ENCODE assay signal across 8 mouse cellular contexts in genomic region chr17:24548435-24548834, GRCm38 (mm10). TPM values are rescaled to one million over a fixed set of nuclear protein-coding genes. Genes with fewer than 3 reads are reported as not detected.
DNase-seq lines count a peak whose midpoint lies in the region; ATAC-seq and TF ChIP-seq lines count a peak whose summit lies in the region.

No protein-coding gene starts in this region.

- no peaks in the 10 kb centered on the region for H3K9me3 ChIP-seq in intestine, embryonic 14.5 days (ENCODE audit: control insufficient read depth, low read length)
- H3K9me3 ChIP-seq in lung, embryonic 16.5 days (ENCODE audit: control insufficient read depth, low read length): no peaks in the 10 kb centered on the region

- no peaks in the 10 kb centered on the region for H3K27me3 ChIP-seq in intestine, embryonic 14.5 days (replicated peaks; ENCODE audit: control insufficient read depth, insufficient read depth, low read length)
- no peaks in the 10 kb centered on the region for H3K27me3 ChIP-seq in lung, embryonic 16.5 days (ENCODE audit: control insufficient read depth, insufficient read depth, low read depth, low read length)

- 40% methylated on average over 9 of the region's 9 CpGs for WGBS in intestine, embryonic 14.5 days
- WGBS in lung, embryonic 16.5 days: 16% methylated on average over 9 of the region's 9 CpGs

- 0 out of 2 replicates have a peak, but pooled peaks cover 5% of the 10 kb centered on the region for H3K36me3 ChIP-seq in intestine, embryonic 14.5 days (ENCODE audit: control insufficient read depth, insufficient read depth, low read length)
- H3K36me3 ChIP-seq in lung, embryonic 16.5 days (ENCODE audit: control insufficient read depth, insufficient read depth, low read length): no peaks in the 10 kb centered on the region

- ATAC-seq in intestine, embryonic 14.5 days (replicated peaks; ENCODE audit: low FRiP score, low TSS enrichment, low read depth): no peak
- ATAC-seq in lung, embryonic 16.5 days (ENCODE audit: low read depth): no peak

- peak overlapping the region; percentile 35; the same call in 1 of the 2 replicates for H3K9ac ChIP-seq in intestine, embryonic 14.5 days (ENCODE audit: low read length)
- peak overlapping the region; percentile 55 for H3K9ac ChIP-seq in lung, embryonic 16.5 days (ENCODE audit: low read length)

- peak overlapping the region; percentile 82; the same call in 1 of the 2 replicates for H3K27ac ChIP-seq in cortical plate, adult 2 months (ENCODE audit: insufficient read depth, low read length)
- H3K27ac ChIP-seq in intestine, embryonic 14.5 days (ENCODE audit: low read depth): no peak overlapping the region
- H3K27ac ChIP-seq in lung, embryonic 16.5 days (ENCODE audit: low read length): peak overlapping the region; percentile 78; the same call in 1 of the 2 replicates

- TF ChIP-seq CTCF in cortical plate, adult 2 months (IDR thresholded peaks at IDR 0.05; ENCODE audit: extremely low read depth, insufficient read depth, low read length): no peak

- H3K4me2 ChIP-seq in intestine, embryonic 14.5 days (ENCODE audit: low read length): peak overlapping the region; percentile 79
- peak overlapping the region; percentile 69 for H3K4me2 ChIP-seq in lung, embryonic 16.5 days (ENCODE audit: low read depth, low read length)

- peak overlapping the region; percentile 97 for H3K4me3 ChIP-seq in cortical plate, adult 2 months (ENCODE audit: insufficient read depth, low read length)
- peak overlapping the region; percentile 82 for H3K4me3 ChIP-seq in intestine, embryonic 14.5 days (ENCODE audit: low read depth, low read length)
- peak overlapping the region; percentile 82 for H3K4me3 ChIP-seq in lung, embryonic 16.5 days (ENCODE audit: low read length)

- peaks cover 6% of the 10 kb centered on the region; the same call in 1 of the 2 replicates for H3K4me1 ChIP-seq in cortical plate, adult 2 months (ENCODE audit: control insufficient read depth, insufficient read depth, low read length)
- peaks cover 27% of the 10 kb centered on the region; the same call in 1 of the 2 replicates for H3K4me1 ChIP-seq in intestine, embryonic 14.5 days (replicated peaks; ENCODE audit: control insufficient read depth, insufficient read depth, low read length)
- H3K4me1 ChIP-seq in lung, embryonic 16.5 days (replicated peaks; ENCODE audit: control insufficient read depth, insufficient read depth, low read length): peaks cover 17% of the 10 kb centered on the region

- DNase-seq in kidney, adult 11 months: peak; percentile 37
- no peak for DNase-seq in kidney, postnatal 10 days
- no peak for DNase-seq in intestine, embryonic 14.5 days (ENCODE audit: low spot score)
- no peak for DNase-seq in right cerebral cortex, adult 18-20 months
- no peak for DNase-seq in right cerebral cortex, postnatal 14 days
- DNase-seq in adrenal gland, postnatal 36 days: no peak

- no peak for TF ChIP-seq POLR2A in cortical plate, adult 2 months (IDR thresholded peaks at IDR 0.05; ENCODE audit: extremely low read depth, insufficient read depth, low read length)

RNA-seq across cellular contexts. Expression of gene Pkd1, which starts 1.2 kb away (rescaled TPM):
- polyA plus RNA-seq in cortical plate, adult 2 months (2012; rRNA removed): 82.0 and 91.8 TPM in 2 replicates
- polyA plus RNA-seq in intestine, embryonic 14.5 days (2014; fragmentation: Nextera tagmentation; extraction: Ambion mirVana): 26.8 and 28.4 TPM in 2 replicates
- 21.6 and 23.6 TPM in 2 replicates for polyA plus RNA-seq in lung, embryonic 16.5 days (2015; fragmentation: Nextera tagmentation; extraction: Ambion mirVana)
- total RNA-seq in adrenal gland, postnatal 36 days (2021): 10 to 100 TPM; 46.9 to 49.1 TPM

RNA-seq across cellular contexts. Expression of gene Rab26, which starts 14.4 kb away (rescaled TPM):
- polyA plus RNA-seq in cortical plate, adult 2 months (2012; rRNA removed): 97.3 and 102 TPM in 2 replicates
- 2.6 and 5.7 TPM in 2 replicates for polyA plus RNA-seq in intestine, embryonic 14.5 days (2014; fragmentation: Nextera tagmentation; extraction: Ambion mirVana)
- 2.6 and 4.9 TPM in 2 replicates for polyA plus RNA-seq in lung, embryonic 16.5 days (2015; fragmentation: Nextera tagmentation; extraction: Ambion mirVana)
- total RNA-seq in adrenal gland, postnatal 36 days (2021): 1 to 10 TPM in 1 of 2 experiments, under 1 TPM in 1; 0.70 to 1.3 TPM

RNA-seq across cellular contexts. Expression of gene Traf7, which starts 20.7 kb away (rescaled TPM):
- polyA plus RNA-seq in cortical plate, adult 2 months (2012; rRNA removed): 176 and 187 TPM in 2 replicates
- 97.3 and 104 TPM in 2 replicates for polyA plus RNA-seq in intestine, embryonic 14.5 days (2014; fragmentation: Nextera tagmentation; extraction: Ambion mirVana)
- polyA plus RNA-seq in lung, embryonic 16.5 days (2015; fragmentation: Nextera tagmentation; extraction: Ambion mirVana): 90.9 and 93.5 TPM in 2 replicates
- total RNA-seq in adrenal gland, postnatal 36 days (2021): 100 to 1,000 TPM in 1 of 2 experiments, 10 to 100 TPM in 1; 94.7 to 118 TPM

Comparison
In these comparisons a context has a peak if more than half of its experiments do, and no peak if none do; other contexts are left out.
1. RNA of gene Rab26, which starts 14.4 kb away (polyA plus RNA-seq): 97.3 to 102 TPM in cortical plate, adult 2 months; 2.6 to 5.7 TPM in intestine, embryonic 14.5 days and 2.6 to 4.9 TPM in lung, embryonic 16.5 days; every median in the first group is over 10 times any median in the second.
2. Peak in every context shown above with its lines, with median percentiles within 50 percentile points of each other: H3K4me3 ChIP-seq.